8 mouse cellular contexts compared by ENCODE assay signal in genomic region chr1:93803556-93804507, GRCm38 (mm10). TPM values are rescaled to one million over a fixed set of nuclear protein-coding genes. Genes with fewer than 3 reads are reported as not detected.
DNase-seq lines count a peak whose midpoint lies in the region; ATAC-seq and TF ChIP-seq lines count a peak whose summit lies in the region.

Ing5 (plus strand) TSS chr1:93803965.

- peak within 1 kb of the TSS; percentile 92 for H3K4me2 ChIP-seq in heart, embryonic 13.5 days
- H3K4me2 ChIP-seq in liver, embryonic 12.5 days, result peak within 1 kb of the TSS; percentile 90
- H3K4me2 ChIP-seq in stomach, embryonic 15.5 days, result peak within 1 kb of the TSS; percentile 84

- no peaks in the 10 kb centered on the region for H3K9me3 ChIP-seq in erythroblast, embryonic 14.5 days (ENCODE audit: control insufficient read depth, low read length)
- no peaks in the 10 kb centered on the region for H3K9me3 ChIP-seq in heart, embryonic 13.5 days
- no peaks in the 10 kb centered on the region for H3K9me3 ChIP-seq in liver, embryonic 12.5 days (replicated peaks)
- no peaks in the 10 kb centered on the region for H3K9me3 ChIP-seq in stomach, embryonic 15.5 days

- peak within 1 kb of the TSS; percentile 46 for H3K4me3 ChIP-seq in C2C12 (ENCODE audit: insufficient read depth, poor library complexity, severe bottlenecking)
- peak within 1 kb of the TSS; percentile 94 for H3K4me3 ChIP-seq in erythroblast, embryonic 14.5 days (replicated peaks)
- H3K4me3 ChIP-seq in heart, embryonic 13.5 days, result peak within 1 kb of the TSS; percentile 73
- H3K4me3 ChIP-seq in liver, embryonic 12.5 days, result peak within 1 kb of the TSS; percentile 83
- H3K4me3 ChIP-seq in stomach, embryonic 15.5 days (replicated peaks), result peak within 1 kb of the TSS; percentile 92

- ATAC-seq in heart, embryonic 13.5 days (ENCODE audit: extremely low read depth, insufficient number of reproducible peaks, low FRiP score, low TSS enrichment), result peak; percentile 91
- ATAC-seq in liver, embryonic 12.5 days, result peak; percentile 84
- ATAC-seq in stomach, embryonic 15.5 days (ENCODE audit: insufficient read depth, low FRiP score, low read depth), result peak; percentile 95

- peak within 1 kb of the TSS; percentile 98 for H3K27ac ChIP-seq in heart, embryonic 13.5 days (replicated peaks)
- H3K27ac ChIP-seq in liver, embryonic 12.5 days, result peak within 1 kb of the TSS; percentile 99
- peak within 1 kb of the TSS; percentile 99 for H3K27ac ChIP-seq in stomach, embryonic 15.5 days

- H3K9ac ChIP-seq in heart, embryonic 13.5 days, result peak within 1 kb of the TSS; percentile 94
- peak within 1 kb of the TSS; percentile 88 for H3K9ac ChIP-seq in liver, embryonic 12.5 days
- peak within 1 kb of the TSS; percentile 95 for H3K9ac ChIP-seq in stomach, embryonic 15.5 days

- H3K36me3 ChIP-seq in C2C12 (ENCODE audit: control insufficient read depth, insufficient read depth), result peaks cover 46% of the 10 kb centered on the region
- H3K36me3 ChIP-seq in erythroblast, embryonic 14.5 days (ENCODE audit: control insufficient read depth), result peaks cover 54% of the 10 kb centered on the region
- H3K36me3 ChIP-seq in heart, embryonic 13.5 days, result peaks cover 47% of the 10 kb centered on the region
- peaks cover 50% of the 10 kb centered on the region for H3K36me3 ChIP-seq in liver, embryonic 12.5 days
- peaks cover 32% of the 10 kb centered on the region for H3K36me3 ChIP-seq in stomach, embryonic 15.5 days

- peak; percentile 99 for DNase-seq in brain, embryonic 14.5 days (ENCODE audit: low read depth)
- peak; percentile 100 for DNase-seq in kidney, postnatal 10 days
- DNase-seq in natural killer cell, adult 2 months (ENCODE audit: low spot score in 2 of 2), result peak; percentile 99

- H3K4me1 ChIP-seq in erythroblast, embryonic 14.5 days (ENCODE audit: control insufficient read depth), result peaks cover 74% of the 10 kb centered on the region
- peaks cover 37% of the 10 kb centered on the region for H3K4me1 ChIP-seq in heart, embryonic 13.5 days
- peaks cover 63% of the 10 kb centered on the region for H3K4me1 ChIP-seq in liver, embryonic 12.5 days
- H3K4me1 ChIP-seq in stomach, embryonic 15.5 days, result peaks cover 28% of the 10 kb centered on the region

- no peaks in the 10 kb centered on the region for H3K27me3 ChIP-seq in C2C12 (ENCODE audit: control insufficient read depth, insufficient read depth, insufficient read length)
- no peaks in the 10 kb centered on the region for H3K27me3 ChIP-seq in erythroblast, embryonic 14.5 days (ENCODE audit: control insufficient read depth)
- H3K27me3 ChIP-seq in heart, embryonic 13.5 days (replicated peaks), result no peaks in the 10 kb centered on the region
- H3K27me3 ChIP-seq in liver, embryonic 12.5 days (replicated peaks), result no peaks in the 10 kb centered on the region
- no peaks in the 10 kb centered on the region for H3K27me3 ChIP-seq in stomach, embryonic 15.5 days (replicated peaks)

- H3K79me2 ChIP-seq in C2C12 (ENCODE audit: control insufficient read depth, insufficient read depth), result peaks cover 57% of the 10 kb centered on the region

- TF ChIP-seq POLR2A in brain, embryonic 14.5 days (IDR thresholded peaks at IDR 0.05; ENCODE audit: borderline replicate concordance, extremely low read depth, insufficient read depth, insufficient read length, poor library complexity, severe bottlenecking), result peak; percentile 51; the same call in 1 of the 2 replicates

- under 1% methylated on average over 93 of the region's 94 CpGs for WGBS in heart, embryonic 13.5 days
- under 1% methylated on average over 93 of the region's 94 CpGs for WGBS in liver, embryonic 12.5 days (ENCODE audit: insufficient replicate concordance)
- WGBS in stomach, embryonic 15.5 days, result under 1% methylated on average over 84 of the region's 94 CpGs

- H3ac ChIP-seq in C2C12 (ENCODE audit: control insufficient read depth, insufficient read length, low read depth), result peak within 1 kb of the TSS; percentile 79

- peaks cover 34% of the 10 kb centered on the region for H3K79me3 ChIP-seq in C2C12 (ENCODE audit: low read depth)

- peak; percentile 98 for TF ChIP-seq CTCF in C2C12 (IDR thresholded peaks at IDR 0.05; ENCODE audit: control insufficient read depth, insufficient read depth, insufficient read length)
- TF ChIP-seq CTCF in brain, embryonic 14.5 days (IDR thresholded peaks at IDR 0.05; ENCODE audit: borderline replicate concordance, extremely low read depth, insufficient read depth, insufficient read length), result peak; percentile 96

TF ChIP-seq in C2C12, 6 proteins besides CTCF, POLR2A, EP300 and RAD21:
- TF ChIP-seq MAX (IDR thresholded peaks at IDR 0.05) (peak; percentile 83), MYOG (IDR thresholded peaks at IDR 0.05; ENCODE audit: control insufficient read depth, extremely low read depth, insufficient read length) (no peak)

RNA-seq across cellular contexts. Expression of gene Ing5, which starts in this region (rescaled TPM):
- 6.1 TPM for polyA plus RNA-seq in C2C12 (2012; fragmentation: generic; extraction: Trizol)
- 9.0 and 10.2 TPM in 2 replicates for polyA plus RNA-seq in brain, embryonic 14.5 days (2012; rRNA removed)
- 0.26 and 0.33 TPM in 2 replicates for polyA plus RNA-seq in erythroblast, embryonic 14.5 days (2012)
- polyA plus RNA-seq in heart, embryonic 13.5 days (2015; fragmentation: Nextera tagmentation; extraction: Ambion mirVana), result 12.2 and 12.5 TPM in 2 replicates
- 15.5 and 17.1 TPM in 2 replicates for polyA plus RNA-seq in liver, embryonic 12.5 days (2016; fragmentation: Nextera tagmentation; extraction: Ambion mirVana)
- polyA plus RNA-seq in stomach, embryonic 15.5 days (2015; fragmentation: Nextera tagmentation; extraction: Ambion mirVana), result 18.3 and 20.2 TPM in 2 replicates

Comparison
In these comparisons a context has a peak if more than half of its experiments do, and no peak if none do; other contexts are left out.
1. Peak in every context shown above with its lines: DNase-seq, ATAC-seq, H3K4me3 ChIP-seq and H3K27ac ChIP-seq.